Comparison of ENCODE assay signal across 16 mouse cellular contexts in genomic region chr3:121439623-121440161, GRCm38 (mm10). TPM values are rescaled to one million over a fixed set of nuclear protein-coding genes. Genes with fewer than 3 reads are reported as not detected.
DNase-seq lines count a peak whose midpoint lies in the region; ATAC-seq and TF ChIP-seq lines count a peak whose summit lies in the region.
"Had no signal": no experiment of that assay in that cellular context is flagged by ENCODE, and none has a peak within 500 bp of the region (broad histone marks: within the 10 kb centered on the region; RNA-seq: fewer than 3 reads in every experiment).

No protein-coding gene starts in this region.

- H3K4me3 ChIP-seq in hindbrain, embryonic 13.5 days: no peak overlapping the region
- no peak overlapping the region for H3K4me3 ChIP-seq in hindbrain, embryonic 10.5 days
- H3K4me3 ChIP-seq in testis, adult 2 months (ENCODE audit: control insufficient read depth, low read depth, low read length): no peak overlapping the region
- no peak overlapping the region for H3K4me3 ChIP-seq in limb, embryonic 15.5 days
- no peak overlapping the region for H3K4me3 ChIP-seq in intestine, postnatal 0 days (ENCODE audit: low read depth, low read length)
- H3K4me3 ChIP-seq: forebrain, embryonic 15.5 days had no signal

- H3K27ac ChIP-seq in hindbrain, embryonic 13.5 days: 0 out of 2 replicates have a peak overlapping the region, but pooled peaks have one; percentile 12
- H3K27ac ChIP-seq in hindbrain, embryonic 10.5 days: no peak overlapping the region
- H3K27ac ChIP-seq in testis, adult 2 months (ENCODE audit: control insufficient read depth, insufficient read depth, low read depth, low read length): peak overlapping the region; percentile 58
- H3K27ac ChIP-seq in limb, embryonic 15.5 days: peak overlapping the region; percentile 43; the same call in 1 of the 2 replicates
- H3K27ac ChIP-seq in intestine, postnatal 0 days (ENCODE audit: low read depth, low read length): no peak overlapping the region
- H3K27ac ChIP-seq: forebrain, embryonic 15.5 days had no signal

- H3K4me1 ChIP-seq in hindbrain, embryonic 13.5 days (replicated peaks): peaks cover 69% of the 10 kb centered on the region
- H3K4me1 ChIP-seq in hindbrain, embryonic 10.5 days (replicated peaks): peaks cover 56% of the 10 kb centered on the region
- no peaks in the 10 kb centered on the region; the same call in 1 of the 2 replicates for H3K4me1 ChIP-seq in testis, adult 2 months (ENCODE audit: control insufficient read depth, insufficient read depth, low read length)
- peaks cover 61% of the 10 kb centered on the region for H3K4me1 ChIP-seq in limb, embryonic 15.5 days
- H3K4me1 ChIP-seq in intestine, postnatal 0 days (replicated peaks; ENCODE audit: control insufficient read depth, insufficient read depth, low read length): no peaks in the 10 kb centered on the region

- peaks cover 30% of the 10 kb centered on the region for H3K36me3 ChIP-seq in hindbrain, embryonic 13.5 days
- H3K36me3 ChIP-seq in hindbrain, embryonic 10.5 days: peaks cover 100% of the 10 kb centered on the region
- H3K36me3 ChIP-seq in testis, adult 2 months (ENCODE audit: control insufficient read depth, insufficient read depth, low read length): no peaks in the 10 kb centered on the region
- peaks cover 24% of the 10 kb centered on the region for H3K36me3 ChIP-seq in limb, embryonic 15.5 days
- H3K36me3 ChIP-seq in intestine, postnatal 0 days (ENCODE audit: control insufficient read depth, insufficient read depth): no peaks in the 10 kb centered on the region
- H3K36me3 ChIP-seq: G1E had no signal

- WGBS in hindbrain, embryonic 13.5 days: 77% methylated on average over 11 of the region's 11 CpGs
- WGBS in hindbrain, embryonic 10.5 days: 83% methylated on average over 11 of the region's 11 CpGs
- 63% methylated on average over 11 of the region's 11 CpGs for WGBS in limb, embryonic 15.5 days
- WGBS in intestine, postnatal 0 days: 56% methylated on average over 11 of the region's 11 CpGs

- no peak overlapping the region for H3K9ac ChIP-seq in hindbrain, embryonic 13.5 days
- H3K9ac ChIP-seq in limb, embryonic 15.5 days: no peak overlapping the region
- H3K9ac ChIP-seq in intestine, postnatal 0 days (ENCODE audit: low read depth, low read length): no peak overlapping the region
- H3K9ac ChIP-seq: forebrain, embryonic 15.5 days had no signal

- ATAC-seq in hindbrain, embryonic 13.5 days (ENCODE audit: low FRiP score): no peak
- ATAC-seq in limb, embryonic 15.5 days (ENCODE audit: insufficient number of reproducible peaks, low FRiP score, low TSS enrichment, low read depth): no peak
- ATAC-seq in intestine, postnatal 0 days: no peak
- ATAC-seq: forebrain, embryonic 15.5 days; hindbrain, embryonic 16.5 days had no signal

- TF ChIP-seq POLR2A in testis, adult 2 months (IDR thresholded peaks at IDR 0.05; ENCODE audit: control insufficient read depth, low read depth, low read length): no peak

- no peak for DNase-seq in hindbrain, embryonic 10.5 days (ENCODE audit: low spot score)
- DNase-seq in testis, postnatal 10 days (ENCODE audit: low spot score): no peak
- DNase-seq in right cerebral cortex, postnatal 4 days: no peak
- no peak for DNase-seq in thymus, postnatal 4 days
- DNase-seq: B cell, adult 2 months; cerebellum, postnatal 14 days; gastrocnemius, postnatal 14 days; spleen, adult 18-20 months; thymus, postnatal 14 days had no signal

- H3K4me2 ChIP-seq in hindbrain, embryonic 13.5 days: no peak overlapping the region
- no peak overlapping the region for H3K4me2 ChIP-seq in limb, embryonic 15.5 days
- no peak overlapping the region for H3K4me2 ChIP-seq in intestine, postnatal 0 days (replicated peaks; ENCODE audit: low read depth)
- H3K4me2 ChIP-seq: forebrain, embryonic 15.5 days had no signal

- no peaks in the 10 kb centered on the region for H3K9me3 ChIP-seq in hindbrain, embryonic 13.5 days
- H3K9me3 ChIP-seq in hindbrain, embryonic 10.5 days: peaks cover 7% of the 10 kb centered on the region; the same call in 1 of the 2 replicates
- H3K9me3 ChIP-seq in limb, embryonic 15.5 days: no peaks in the 10 kb centered on the region
- no peaks in the 10 kb centered on the region for H3K9me3 ChIP-seq in intestine, postnatal 0 days (ENCODE audit: control insufficient read depth)
- H3K9me3 ChIP-seq: forebrain, embryonic 15.5 days; G1E had no signal

- H3K27me3 ChIP-seq in hindbrain, embryonic 13.5 days: no peaks in the 10 kb centered on the region
- H3K27me3 ChIP-seq in hindbrain, embryonic 10.5 days (ENCODE audit: insufficient read depth, poor library complexity, severe bottlenecking): no peaks in the 10 kb centered on the region
- H3K27me3 ChIP-seq in testis, adult 2 months (ENCODE audit: control insufficient read depth, insufficient read depth, low read length): no peaks in the 10 kb centered on the region
- no peaks in the 10 kb centered on the region for H3K27me3 ChIP-seq in limb, embryonic 15.5 days
- H3K27me3 ChIP-seq in intestine, postnatal 0 days (replicated peaks; ENCODE audit: control insufficient read depth, insufficient read depth, low read length): no peaks in the 10 kb centered on the region
- H3K27me3 ChIP-seq: forebrain, embryonic 15.5 days had no signal

- no peak for TF ChIP-seq CTCF in testis, adult 2 months (IDR thresholded peaks at IDR 0.05; ENCODE audit: control insufficient read depth, insufficient read depth, insufficient replicate concordance, low read depth, low read length)
- no peak for TF ChIP-seq CTCF in intestine, postnatal 0 days (IDR thresholded peaks at IDR 0.05; ENCODE audit: low read depth)

RNA-seq across cellular contexts. Expression of gene Cnn3, which starts 13.4 kb away (rescaled TPM):
- polyA plus RNA-seq in hindbrain, embryonic 13.5 days (2015; fragmentation: Nextera tagmentation; extraction: Ambion mirVana): 633 and 654 TPM in 2 replicates
- polyA plus RNA-seq in hindbrain, embryonic 10.5 days (2016; fragmentation: Nextera tagmentation; extraction: Ambion mirVana): 918 and 954 TPM in 2 replicates
- 7.8 and 9.5 TPM in 2 replicates for polyA plus RNA-seq in testis, adult 2 months (2012; rRNA removed)
- 720 and 793 TPM in 2 replicates for polyA plus RNA-seq in limb, embryonic 15.5 days (2015; fragmentation: Nextera tagmentation; extraction: Ambion mirVana)
- polyA plus RNA-seq in intestine, postnatal 0 days (2015; fragmentation: Nextera tagmentation; extraction: Ambion mirVana): 132 and 135 TPM in 2 replicates
- polyA plus RNA-seq: G1E had no signal

Comparison
In these comparisons a context has a peak if more than half of its experiments do, and no peak if none do; other contexts are left out.
1. H3K27ac ChIP-seq: peak in hindbrain, embryonic 13.5 days (single experiment), testis, adult 2 months (single experiment) and limb, embryonic 15.5 days (single experiment); none in hindbrain, embryonic 10.5 days (single experiment) and intestine, postnatal 0 days (single experiment).
2. RNA of gene Cnn3, which starts 13.4 kb away (polyA plus RNA-seq): 918 to 954 TPM in hindbrain, embryonic 10.5 days, 720 to 793 TPM in limb, embryonic 15.5 days, 633 to 654 TPM in hindbrain, embryonic 13.5 days and 132 to 135 TPM in intestine, postnatal 0 days; 7.8 to 9.5 TPM in testis, adult 2 months; every median in the first group is over 10 times any median in the second.